Mouse (Mus musculus) layer of hippocampus, adult 18-20 months (tissue): Measurements from ENCODE around the gene Bst2. TPM values are rescaled to one million over a fixed set of nuclear protein-coding genes. Genes with fewer than 3 reads are reported as not detected.

Experiments used
- DNase-seq, 2 experiments: peaks; one replicate each; pipeline ENCODE4 v3.0.0; 2022; ENCODE audit warnings: low spot score in 2 of 2
- long read RNA-seq: library from polyadenylated mRNA; stranded (forward); transcript quantifications from one replicate; pipeline ENCODE4 v2.0.0, GENCODE M21; 2021
- total RNA-seq, 2 experiments: library from RNA; stranded (reverse); gene quantifications; 2 replicates each; pipeline ENCODE4 v1.2.3; 2021

Gene Bst2
- total RNA-seq: 1 to 10 TPM; 3.8 to 5.4 TPM
- long read RNA-seq, partial matches to known transcripts: 0 of 2 reads
- long read RNA-seq, other reads (novel, unspliced or antisense): 1 of 2 reads

DNA sequence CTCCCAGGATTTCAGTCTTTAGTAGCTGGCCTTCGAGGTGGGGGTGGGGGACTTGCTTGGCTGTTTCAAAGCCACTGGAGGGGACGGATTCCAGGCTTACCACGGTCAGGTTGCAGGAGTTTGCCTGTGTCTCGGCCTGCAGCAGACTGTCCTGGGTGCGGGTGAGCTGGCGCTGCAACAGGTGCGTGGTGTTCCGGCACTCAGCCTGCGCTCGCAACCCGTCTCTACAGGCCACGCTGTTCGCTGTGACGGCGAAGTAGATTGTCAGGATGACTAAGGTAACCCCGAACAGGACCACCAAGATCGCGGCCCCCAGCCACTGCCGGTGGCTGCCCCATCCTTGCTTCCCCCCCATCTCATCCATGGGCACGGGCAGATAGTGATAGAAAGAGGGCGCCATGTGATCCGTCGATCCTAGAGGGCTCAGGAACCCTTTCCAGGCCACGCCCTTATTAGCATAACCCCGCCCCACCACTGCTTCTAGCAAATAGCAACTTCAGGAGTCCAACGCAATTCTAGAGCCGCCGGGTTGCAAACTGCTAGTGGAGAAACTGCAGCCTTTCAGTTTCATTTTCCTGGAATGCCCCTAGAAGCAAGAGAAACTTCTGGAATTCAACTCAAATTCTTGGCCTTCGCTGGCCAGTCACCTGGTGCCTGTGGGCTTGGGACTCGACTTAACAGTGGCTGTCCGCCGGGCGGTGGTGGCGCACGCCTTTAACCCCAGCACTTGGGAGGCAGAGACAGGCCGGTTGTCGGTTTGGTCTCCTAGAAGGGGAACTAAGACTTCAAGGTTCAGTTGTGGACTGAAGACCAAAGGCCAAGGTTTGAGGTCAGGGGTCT lies at the start of gene Bst2:
Gene Bst2 (minus strand): TSS at position 429 of the 840 bp plus-strand sequence.
- DNase-seq: peak in 1 of 2 experiments; percentile 46

GRCm38 (mm10) chr8:71586891-71587290 lies 49.6 kb upstream of the Bst2 start:
- peak in 1 of 2 experiments; percentile 57 for DNase-seq

DNA sequence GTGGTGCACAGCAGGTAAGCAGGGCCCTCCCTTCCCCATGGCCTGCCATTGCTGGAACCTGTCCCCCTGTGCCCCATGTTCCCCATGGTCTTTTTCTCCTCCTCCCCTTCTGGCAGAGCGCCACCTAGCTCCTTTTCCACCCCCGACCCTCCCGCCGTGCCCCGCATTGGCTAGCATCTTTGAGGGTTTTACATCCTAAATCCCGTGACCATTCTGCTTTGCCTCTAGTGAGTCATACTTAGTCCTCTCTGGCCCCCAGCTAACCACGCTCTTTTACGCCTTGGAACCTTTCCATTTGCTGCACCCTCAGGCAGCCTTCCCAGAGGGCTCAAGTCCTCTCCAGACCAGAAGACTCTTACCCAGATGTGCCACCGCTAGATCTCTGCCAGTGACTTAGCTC lies 42.9 kb upstream of the Bst2 start:
- DNase-seq: no peak

GRCm38 (mm10) chr8:71579476-71579875 lies 42.2 kb upstream of the Bst2 start:
- DNase-seq: no peak

DNA sequence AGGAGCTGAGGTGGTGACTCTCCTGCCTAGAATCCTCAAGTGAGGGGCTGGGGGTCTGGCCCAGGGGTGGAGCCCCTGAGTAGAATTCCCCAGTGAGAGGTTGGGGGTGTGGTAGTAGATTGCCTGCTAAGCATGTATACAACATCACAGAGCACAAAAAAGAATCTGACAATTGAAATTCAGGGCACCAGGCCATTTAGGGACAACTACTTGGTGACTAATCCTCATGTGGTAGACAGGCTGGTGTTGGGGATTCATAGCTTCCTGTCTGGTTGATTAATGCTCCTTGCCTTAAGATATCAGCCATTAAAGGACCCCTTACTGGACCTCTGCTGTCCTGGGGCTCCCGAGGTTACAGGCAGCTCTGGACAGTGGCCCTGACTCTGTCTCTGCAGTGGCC lies 41.8 kb upstream of the Bst2 start:
- DNase-seq: no peak

- peak in 1 of 2 experiments; percentile 70 for DNase-seq
Measured at GRCm38 (mm10) chr8:71577856-71578387, 40.7 kb upstream of the Bst2 start.

GRCm38 (mm10) chr8:71575020-71575419 lies 37.8 kb upstream of the Bst2 start:
- DNase-seq: no peak

DNA sequence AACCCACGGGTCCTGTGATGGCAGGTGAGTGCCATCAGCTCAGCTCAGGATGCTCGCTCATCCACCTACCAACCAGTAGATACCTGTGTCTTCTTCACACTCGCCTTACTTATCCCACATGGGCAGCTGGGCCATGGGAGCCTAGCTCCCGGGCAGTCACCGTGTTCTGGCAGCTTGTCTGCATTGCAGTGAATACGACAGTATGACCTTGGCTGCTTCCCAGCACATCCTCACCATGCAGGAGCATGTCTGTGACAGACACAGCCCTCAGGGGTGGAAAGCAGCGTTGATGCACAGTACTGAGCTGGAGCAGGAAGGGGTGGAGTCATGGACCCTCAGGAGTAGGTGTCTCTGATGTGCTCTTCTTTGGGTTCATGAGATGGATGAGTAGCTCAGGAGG lies 37.2 kb upstream of the Bst2 start:
- no peak for DNase-seq

- DNase-seq: peak; percentile 72 to 88
Measured at GRCm38 (mm10) chr8:71572847-71573633, 35.8 kb upstream of the Bst2 start.

- DNase-seq: no peak
Measured at GRCm38 (mm10) chr8:71572077-71572476, 34.8 kb upstream of the Bst2 start.

DNA sequence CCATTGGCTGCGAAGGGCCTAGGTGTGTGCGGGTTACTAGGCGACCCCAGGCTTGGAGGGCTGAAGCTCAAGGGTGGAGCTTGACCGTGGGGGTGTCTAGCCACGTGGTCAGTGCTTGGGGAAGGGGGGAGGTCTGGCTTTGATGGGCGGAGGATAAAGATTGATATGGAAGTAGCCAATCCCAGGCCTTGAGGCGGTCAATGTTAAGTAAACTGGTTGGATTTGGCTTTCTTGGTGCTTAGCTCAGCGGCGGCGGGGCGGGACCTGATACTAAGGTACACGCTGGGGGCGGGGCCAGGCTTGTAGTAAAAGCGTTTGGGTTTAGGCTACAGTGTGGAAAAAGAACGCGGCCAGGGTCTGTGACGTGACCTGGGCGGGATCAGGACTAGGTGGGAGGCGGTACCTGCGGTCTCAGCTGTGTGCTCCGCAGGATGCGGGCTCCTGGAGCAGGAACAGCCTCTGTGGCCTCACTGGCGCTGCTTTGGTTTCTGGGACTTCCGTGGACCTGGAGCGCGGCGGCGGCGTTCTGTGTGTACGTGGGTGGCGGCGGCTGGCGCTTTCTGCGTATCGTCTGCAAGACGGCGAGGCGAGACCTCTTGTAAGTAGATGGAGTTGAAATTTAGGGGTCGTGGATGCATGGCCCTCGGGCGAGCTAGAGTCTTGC lies 33.2 kb upstream of the Bst2 start:
- DNase-seq: peak; percentile 94 to 98

DNA sequence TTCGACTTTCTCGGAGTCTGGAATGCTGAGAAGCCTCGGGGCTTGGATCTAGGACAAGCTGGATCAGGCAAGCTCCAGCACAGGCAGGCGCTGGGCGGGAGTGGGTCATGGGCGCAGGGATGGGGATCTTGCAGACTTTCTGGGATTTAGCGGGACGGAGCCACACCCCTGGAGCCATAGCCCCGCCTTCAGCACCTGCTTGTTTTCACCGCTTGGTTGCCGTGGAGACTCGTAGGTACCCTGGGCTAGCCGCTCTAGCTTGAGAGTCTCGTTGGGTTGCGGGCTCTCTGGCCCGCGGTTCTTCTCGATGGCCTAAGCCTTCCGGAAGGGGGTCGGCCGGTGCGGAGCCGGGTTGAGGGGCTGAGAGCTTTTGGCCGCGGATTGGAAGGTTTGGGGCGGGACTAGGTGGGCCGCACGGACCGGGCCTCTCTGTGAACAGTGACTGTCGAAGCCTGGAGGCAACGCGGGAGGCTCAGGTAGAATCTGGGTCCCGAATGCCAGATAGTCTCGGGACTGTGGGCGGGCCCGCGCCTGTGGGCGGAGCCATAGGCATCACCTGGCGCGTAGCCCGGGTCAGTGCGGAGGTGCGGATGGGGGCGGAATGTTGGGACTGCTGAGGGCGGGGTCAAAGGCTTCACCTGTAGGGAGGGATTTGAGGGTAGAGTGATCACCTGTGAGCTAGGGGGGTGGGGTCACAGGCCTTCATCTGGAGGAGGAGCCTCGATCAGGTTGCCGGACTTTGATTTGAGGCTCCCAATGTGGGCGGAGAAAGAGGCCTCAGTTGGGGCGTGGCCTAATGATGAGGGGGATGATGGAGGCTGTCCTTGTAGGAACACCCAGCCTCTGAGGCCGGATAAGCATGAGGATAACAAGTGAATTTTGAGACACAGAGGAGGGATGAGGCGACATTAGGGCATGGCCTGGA lies 32.4 kb upstream of the Bst2 start:
- DNase-seq: peak; percentile 91 to 94

GRCm38 (mm10) chr8:71568941-71569340 lies 31.7 kb upstream of the Bst2 start:
- DNase-seq: no peak

- DNase-seq: peak; percentile 50 to 76
Measured at GRCm38 (mm10) chr8:71568387-71568937, 31.2 kb upstream of the Bst2 start, which contains the start of gene Slc27a1. Gene Slc27a1, plus strand, starts transcription at chr8:71568882.

DNA sequence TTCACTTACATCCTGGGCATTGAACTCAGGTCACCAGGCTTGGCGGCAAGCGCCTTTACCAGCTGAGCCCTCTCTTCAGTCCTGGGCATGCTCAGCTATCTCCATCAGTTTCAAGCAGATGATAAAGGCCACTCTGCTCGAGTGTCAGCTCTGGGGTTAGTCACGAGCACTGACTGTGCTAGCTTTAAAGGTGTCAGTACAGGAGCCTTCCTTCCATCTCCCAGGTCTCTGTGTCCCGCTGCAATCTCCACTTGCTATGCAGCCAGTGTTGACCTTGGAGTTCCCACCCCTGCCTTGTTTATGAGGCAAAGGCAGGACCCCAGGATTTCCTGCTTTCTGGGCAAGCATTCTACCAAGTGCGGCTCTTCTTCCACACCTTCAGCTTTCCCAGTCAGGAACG lies 30.3 kb upstream of the Bst2 start:
- DNase-seq: no peak

- no peak for DNase-seq
Measured at GRCm38 (mm10) chr8:71566501-71566900, 29.2 kb upstream of the Bst2 start, which contains the start of gene Nxnl1. Gene Nxnl1, minus strand, starts transcription at chr8:71566601.

- no peak for DNase-seq
Measured at GRCm38 (mm10) chr8:71563992-71564391, 26.7 kb upstream of the Bst2 start.

DNA sequence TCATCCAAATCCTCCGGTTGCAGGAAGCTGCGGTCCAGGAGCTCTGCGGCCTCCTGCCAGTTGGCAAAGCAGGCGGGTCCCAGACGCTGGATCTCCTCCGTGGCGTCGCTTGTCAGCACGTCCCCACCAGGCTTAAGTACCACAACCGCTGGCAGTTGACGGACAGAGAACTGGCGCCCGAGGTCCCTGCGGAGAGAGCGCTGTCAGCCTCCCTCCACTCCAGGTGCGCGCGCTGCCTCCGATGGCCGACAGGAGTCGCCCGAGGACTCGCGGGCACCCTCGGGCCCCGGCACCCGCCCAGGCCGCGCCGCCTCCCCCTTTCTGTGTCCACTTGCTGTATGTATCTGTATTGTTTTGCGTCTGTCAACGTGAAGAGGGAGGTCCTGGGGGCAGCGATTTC lies 25.5 kb upstream of the Bst2 start:
- DNase-seq: peak; percentile 40 to 68

- DNase-seq: peak; percentile 56 to 71
Measured at GRCm38 (mm10) chr8:71561401-71561800, 24.1 kb upstream of the Bst2 start.

DNA sequence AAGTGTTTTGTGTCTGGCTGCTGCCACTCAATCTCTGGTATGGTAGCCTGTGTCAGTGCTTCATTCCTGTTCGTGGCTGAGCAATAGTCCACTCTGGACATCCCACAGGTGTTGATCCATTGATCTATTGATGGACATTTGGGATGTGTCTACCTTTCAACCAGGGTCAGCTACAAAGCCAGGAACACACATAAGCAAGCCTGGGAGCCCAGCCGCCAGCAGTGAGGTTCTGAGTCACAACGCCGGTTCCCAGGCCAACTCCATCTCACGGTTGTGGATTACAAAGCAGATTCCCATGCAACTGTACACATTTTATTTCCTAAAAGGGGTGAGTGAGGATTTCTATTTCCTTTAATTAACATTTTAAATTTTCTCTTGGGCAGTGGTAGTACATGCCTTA lies 23.5 kb upstream of the Bst2 start:
- DNase-seq: no peak
